Mouse (Mus musculus) thymus, postnatal 25 days (tissue): ENCODE data around the gene AI413582.

Experiments
- DNase-seq: peaks from one replicate; pipeline ENCODE4 v3.0.0; 2022

Gene AI413582

GRCm38 (mm10) chr17:27554062-27554960, 11.2 kb downstream of the AI413582 start:
- DNase-seq, result peak; percentile 25

- no peak for DNase-seq
Observed at GRCm38 (mm10) chr17:27552215-27553201, 13.0 kb downstream of the AI413582 start.

- no peak for DNase-seq
Observed at GRCm38 (mm10) chr17:27551393-27551940, 14.1 kb downstream of the AI413582 start.

- no peak for DNase-seq
Observed at GRCm38 (mm10) chr17:27549234-27549633, 16.3 kb downstream of the AI413582 start.

- no peak for DNase-seq
Observed at GRCm38 (mm10) chr17:27547253-27547868, 18.2 kb downstream of the AI413582 start.

GRCm38 (mm10) chr17:27546574-27547085, 18.9 kb downstream of the AI413582 start:
- no peak for DNase-seq

- no peak for DNase-seq
Observed at GRCm38 (mm10) chr17:27545991-27546390, 19.6 kb downstream of the AI413582 start.

- DNase-seq, result no peak
Observed at GRCm38 (mm10) chr17:27544551-27544950, 21.0 kb downstream of the AI413582 start.

- DNase-seq, result no peak
Observed at GRCm38 (mm10) chr17:27541984-27542383, 23.6 kb downstream of the AI413582 start.

- no peak for DNase-seq
Observed at GRCm38 (mm10) chr17:27541261-27541660, 24.3 kb downstream of the AI413582 start.

- peak; percentile 92 for DNase-seq
Observed at GRCm38 (mm10) chr17:27534718-27535117, 30.8 kb downstream of the AI413582 start.

GRCm38 (mm10) chr17:27533354-27533753, 32.2 kb downstream of the AI413582 start:
- no peak for DNase-seq

GRCm38 (mm10) chr17:27532095-27532494, 33.5 kb downstream of the AI413582 start:
- DNase-seq, result no peak

- no peak for DNase-seq
Observed at GRCm38 (mm10) chr17:27528767-27529166, 36.8 kb downstream of the AI413582 start.

- DNase-seq, result no peak
Observed at GRCm38 (mm10) chr17:27528030-27528429, 37.5 kb downstream of the AI413582 start.

GRCm38 (mm10) chr17:27527188-27527587, 38.4 kb downstream of the AI413582 start:
- DNase-seq, result no peak

- no peak for DNase-seq
Observed at GRCm38 (mm10) chr17:27523121-27523520, 42.4 kb downstream of the AI413582 start.

GRCm38 (mm10) chr17:27521303-27521702, 44.3 kb downstream of the AI413582 start, which contains the start of gene Grm4:
Grm4 (minus strand) TSS chr17:27521403.
- DNase-seq, result no peak

GRCm38 (mm10) chr17:27520557-27520956, 45.0 kb downstream of the AI413582 start:
- DNase-seq, result peak; percentile 54

GRCm38 (mm10) chr17:27518700-27519595, 46.6 kb downstream of the AI413582 start:
- no peak for DNase-seq

GRCm38 (mm10) chr17:27518296-27518695, 47.3 kb downstream of the AI413582 start:
- no peak for DNase-seq
